Mouse (Mus musculus) myocyte (in vitro differentiated cells): ENCODE data around the gene Utf1. TPM values are rescaled to one million over a fixed set of nuclear protein-coding genes. Genes with fewer than 3 reads are reported as not detected.

ENCODE experiments used
- H3K27me3 ChIP-seq: one replicate; pipeline ENCODE4 v1.6.1; 2011; ENCODE audit not compliant: control insufficient read depth, insufficient read depth, insufficient read length
- H3K36me3 ChIP-seq: one replicate; pipeline ENCODE4 v1.6.1; 2011; ENCODE audit not compliant: control insufficient read depth, insufficient read depth
- H3K4me2 ChIP-seq: one replicate; pipeline ENCODE4 v1.6.1; 2011; ENCODE audit warnings: low read depth, control low read depth
- H3K4me3 ChIP-seq: one replicate; pipeline ENCODE4 v1.5.1; 2011; ENCODE audit warnings: mild to moderate bottlenecking, control low read depth, moderate library complexity
- H3K79me2 ChIP-seq: one replicate; pipeline ENCODE4 v1.6.1; 2011; ENCODE audit not compliant: control insufficient read depth, insufficient read depth
- H3ac ChIP-seq: one replicate; pipeline ENCODE4 v1.6.1; 2011; ENCODE audit not compliant: control insufficient read depth, insufficient read length
- CEBPB ChIP-seq: IDR thresholded peaks from 2 replicates; pipeline ENCODE4 v1.6.1; 2011; ENCODE audit warnings: mild to moderate bottlenecking, moderate library complexity; ENCODE audit not compliant: poor library complexity, insufficient read depth, severe bottlenecking
- E2F4 ChIP-seq: IDR thresholded peaks from one replicate; pipeline ENCODE4 v1.6.1; 2011; ENCODE audit warnings: mild to moderate bottlenecking, control low read depth, moderate library complexity; ENCODE audit not compliant: insufficient read depth
- MAX ChIP-seq: IDR thresholded peaks from one replicate; pipeline ENCODE4 v1.6.1; 2011; ENCODE audit warnings: low read depth, mild to moderate bottlenecking, control low read depth
- MYOD1 ChIP-seq, 3 experiments: IDR thresholded peaks; one replicate each; pipeline ENCODE4 v1.6.1; 2011; ENCODE audit warnings: control low read depth in 2 of 3, low read depth in 2 of 3, mild to moderate bottlenecking in 2 of 3, moderate library complexity in 1 of 3; ENCODE audit not compliant: insufficient read length in 2 of 3, control insufficient read depth in 1 of 3
- MYOG ChIP-seq, 3 experiments: IDR thresholded peaks; one replicate each; pipeline ENCODE4 v1.6.1; 2011; ENCODE audit warnings: control low read depth in 2 of 3, low read depth in 2 of 3, mild to moderate bottlenecking in 2 of 3; ENCODE audit not compliant: insufficient read length in 2 of 3, control insufficient read depth in 1 of 3, insufficient read depth in 1 of 3
- POLR2A ChIP-seq: IDR thresholded peaks from one replicate; pipeline ENCODE4 v1.6.1; 2011; ENCODE audit warnings: low read depth, mild to moderate bottlenecking, control low read depth, moderate library complexity; ENCODE audit not compliant: insufficient read length
- POLR2AphosphoS2 ChIP-seq: IDR thresholded peaks from one replicate; pipeline ENCODE4 v1.6.1; 2011; ENCODE audit warnings: low read depth, control low read depth; ENCODE audit not compliant: insufficient read length
- REST ChIP-seq: IDR thresholded peaks from one replicate; pipeline ENCODE4 v1.6.1; 2011; ENCODE audit warnings: mild to moderate bottlenecking, control low read depth, moderate library complexity; ENCODE audit not compliant: insufficient read depth, insufficient read length
- SRF ChIP-seq: IDR thresholded peaks from one replicate; pipeline ENCODE4 v1.6.1; 2011; ENCODE audit warnings: low read depth; ENCODE audit not compliant: control insufficient read depth, insufficient read length
- TCF12 ChIP-seq: IDR thresholded peaks from one replicate; pipeline ENCODE4 v1.6.1; 2011; ENCODE audit warnings: mild to moderate bottlenecking, control low read depth; ENCODE audit not compliant: poor library complexity, insufficient read depth, severe bottlenecking
- TCF3 ChIP-seq: IDR thresholded peaks from one replicate; pipeline ENCODE4 v1.6.1; 2011; ENCODE audit warnings: low read depth, control low read depth; ENCODE audit not compliant: insufficient read length
- USF1 ChIP-seq: IDR thresholded peaks from one replicate; pipeline ENCODE4 v1.6.1; 2011; ENCODE audit warnings: low read depth, mild to moderate bottlenecking, control low read depth, moderate library complexity
- polyA plus RNA-seq: library from polyadenylated mRNA; unstranded; fragments of >200 nt; fragmentation: generic; extraction: Trizol; gene quantifications from one replicate; pipeline ENCODE4 v1.2.1, GENCODE M21; 2012; ENCODE audit warnings: missing spikeins

The Utf1 gene
- polyA plus RNA-seq, 1 experiment = not detected

GRCm38 (mm10) chr7:139905661-139906060, 37.9 kb upstream of the Utf1 start:
- no peaks in the 10 kb centered on the region for H3K36me3 ChIP-seq
- H3K4me2 ChIP-seq = peak overlapping the region; percentile 12
- H3ac ChIP-seq = no peak overlapping the region
- no peaks in the 10 kb centered on the region for H3K79me2 ChIP-seq
- no peak overlapping the region for H3K4me3 ChIP-seq
- no peak for TF ChIP-seq POLR2A
- TF ChIP-seq E2F4 = no peak
- no peak for TF ChIP-seq TCF12
- TF ChIP-seq SRF = no peak
- no peak for TF ChIP-seq MYOG (IDR thresholded peaks at IDR 0.05; ENCODE audit: control insufficient read depth in 1 of 3, insufficient read depth in 1 of 3, insufficient read length in 2 of 3, low read depth in 2 of 3)
- TF ChIP-seq REST = no peak
- TF ChIP-seq CEBPB = no peak
- TF ChIP-seq MYOD1 (IDR thresholded peaks at IDR 0.05; ENCODE audit: control insufficient read depth in 1 of 3, insufficient read length in 2 of 3, low read depth in 2 of 3) = no peak
- TF ChIP-seq TCF3 = no peak
- no peak for TF ChIP-seq POLR2AphosphoS2
- no peak for TF ChIP-seq USF1
- TF ChIP-seq MAX = no peak
- H3K27me3 ChIP-seq = peaks cover 30% of the 10 kb centered on the region

- no peak for TF ChIP-seq E2F4
- TF ChIP-seq USF1 = no peak
- no peak for TF ChIP-seq POLR2AphosphoS2
- H3K4me3 ChIP-seq = no peak overlapping the region
- H3K27me3 ChIP-seq = peaks cover 23% of the 10 kb centered on the region
- H3K36me3 ChIP-seq = no peaks in the 10 kb centered on the region
- H3K4me2 ChIP-seq = no peak overlapping the region
- H3K79me2 ChIP-seq = no peaks in the 10 kb centered on the region
- H3ac ChIP-seq = no peak overlapping the region
Measured at GRCm38 (mm10) chr7:139908176-139908575, 35.4 kb upstream of the Utf1 start.

- Histone ChIP-seq H3K79me2 (no peaks in the 10 kb centered on the region), H3K27me3 (peaks cover 17% of the 10 kb centered on the region), H3K4me2 (no peak overlapping the region), H3K36me3 (no peaks in the 10 kb centered on the region), H3ac (no peak overlapping the region), H3K4me3 (no peak overlapping the region)
- TF ChIP-seq TCF12 = no peak
- TF ChIP-seq MAX = no peak
- TF ChIP-seq POLR2A = no peak
- TF ChIP-seq REST = no peak
- TF ChIP-seq POLR2AphosphoS2 = no peak
- TF ChIP-seq TCF3 = no peak
- TF ChIP-seq MYOG (IDR thresholded peaks at IDR 0.05; ENCODE audit: control insufficient read depth in 1 of 3, insufficient read depth in 1 of 3, insufficient read length in 2 of 3, low read depth in 2 of 3) = no peak
- no peak for TF ChIP-seq MYOD1 (IDR thresholded peaks at IDR 0.05; ENCODE audit: control insufficient read depth in 1 of 3, insufficient read length in 2 of 3, low read depth in 2 of 3)
- no peak for TF ChIP-seq CEBPB
- TF ChIP-seq SRF = no peak
- TF ChIP-seq E2F4 = no peak
- TF ChIP-seq USF1 = no peak
Measured at GRCm38 (mm10) chr7:139909469-139909868, 34.1 kb upstream of the Utf1 start.

- peaks cover 14% of the 10 kb centered on the region for H3K27me3 ChIP-seq
- H3K4me2 ChIP-seq = no peak overlapping the region
- no peak for TF ChIP-seq CEBPB
- no peak for TF ChIP-seq USF1
- no peak for TF ChIP-seq TCF3
- no peak for TF ChIP-seq MYOD1 (IDR thresholded peaks at IDR 0.05; ENCODE audit: control insufficient read depth in 1 of 3, insufficient read length in 2 of 3, low read depth in 2 of 3)
- TF ChIP-seq POLR2AphosphoS2 = no peak
- TF ChIP-seq MYOG (IDR thresholded peaks at IDR 0.05; ENCODE audit: control insufficient read depth in 1 of 3, insufficient read depth in 1 of 3, insufficient read length in 2 of 3, low read depth in 2 of 3) = no peak
- TF ChIP-seq TCF12 = no peak
- no peak for TF ChIP-seq E2F4
- TF ChIP-seq SRF = no peak
- no peak for TF ChIP-seq POLR2A
- TF ChIP-seq REST = no peak
- TF ChIP-seq MAX = no peak
- H3K79me2 ChIP-seq = no peaks in the 10 kb centered on the region
- H3ac ChIP-seq = no peak overlapping the region
- no peaks in the 10 kb centered on the region for H3K36me3 ChIP-seq
- H3K4me3 ChIP-seq = no peak overlapping the region
Measured at GRCm38 (mm10) chr7:139910204-139910835, 33.3 kb upstream of the Utf1 start.
